42 mouse cellular contexts compared by ENCODE assay signal in the genomic region with DNA sequence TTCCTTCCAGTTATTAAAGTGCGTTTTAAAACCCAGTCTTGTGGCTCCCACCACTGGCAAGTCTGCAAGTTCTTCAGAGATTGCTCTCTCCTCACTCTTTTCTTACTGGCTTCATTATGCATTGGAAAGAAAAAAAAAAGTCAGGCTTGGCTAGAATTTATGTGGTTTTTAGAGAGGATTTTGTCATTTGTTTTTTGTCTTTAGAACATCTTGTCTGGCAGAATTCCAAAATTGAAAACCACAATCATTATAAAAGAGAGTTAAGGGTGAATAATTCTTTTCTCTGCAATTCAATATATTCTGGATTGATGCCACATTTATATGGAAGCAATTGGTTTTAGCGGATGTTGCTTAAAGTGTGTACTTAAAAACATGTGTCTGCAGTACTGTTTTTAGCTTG. TPM values are rescaled to one million over a fixed set of nuclear protein-coding genes. Genes with fewer than 3 reads are reported as not detected.
DNase-seq lines count a peak whose midpoint lies in the region; ATAC-seq and TF ChIP-seq lines count a peak whose summit lies in the region.
"Had no signal": no experiment of that assay in that cellular context is flagged by ENCODE, and none has a peak within 500 bp of the region (broad histone marks: within the 10 kb centered on the region; RNA-seq: fewer than 3 reads in every experiment).

No protein-coding gene starts in this region.

- no peak for ATAC-seq in forebrain, embryonic 14.5 days
- ATAC-seq in forebrain, embryonic 11.5 days (replicated peaks; ENCODE audit: low FRiP score), result no peak
- 0 out of 2 replicates have a peak, but pooled peaks have one; percentile 26 for ATAC-seq in embryonic facial prominence, embryonic 14.5 days (ENCODE audit: low read depth)
- ATAC-seq: forebrain, embryonic 13.5 days; midbrain, embryonic 15.5 days; Patski had no signal

- H3K4me2 ChIP-seq in forebrain, embryonic 14.5 days (ENCODE audit: low read length), result no peak overlapping the region
- H3K4me2 ChIP-seq in forebrain, embryonic 11.5 days (ENCODE audit: low read depth, low read length, severe bottlenecking), result no peak overlapping the region
- H3K4me2 ChIP-seq in embryonic facial prominence, embryonic 14.5 days (ENCODE audit: low read depth, low read length), result no peak overlapping the region
- H3K4me2 ChIP-seq: forebrain, embryonic 13.5 days; heart, embryonic 13.5 days; hindbrain, embryonic 15.5 days; kidney, embryonic 15.5 days; lung, embryonic 15.5 days; midbrain, embryonic 15.5 days; stomach, embryonic 15.5 days had no signal

- H3K36me3 ChIP-seq in forebrain, embryonic 14.5 days (ENCODE audit: control insufficient read depth, insufficient read depth, low read length), result no peaks in the 10 kb centered on the region
- H3K36me3 ChIP-seq in forebrain, embryonic 11.5 days (ENCODE audit: control insufficient read depth, insufficient read depth, low read length), result no peaks in the 10 kb centered on the region
- no peaks in the 10 kb centered on the region for H3K36me3 ChIP-seq in embryonic facial prominence, embryonic 14.5 days (ENCODE audit: control insufficient read depth, insufficient read depth, low read length)
- no peaks in the 10 kb centered on the region for H3K36me3 ChIP-seq in heart, adult 2 months (ENCODE audit: control insufficient read depth, insufficient read depth, low read length)
- H3K36me3 ChIP-seq: heart, embryonic 13.5 days; hindbrain, embryonic 15.5 days; kidney, embryonic 15.5 days; lung, embryonic 15.5 days; midbrain, embryonic 10.5 days; midbrain, embryonic 15.5 days; stomach, embryonic 15.5 days had no signal

- no peak overlapping the region for H3K9ac ChIP-seq in forebrain, embryonic 14.5 days (ENCODE audit: low read length)
- no peak overlapping the region for H3K9ac ChIP-seq in forebrain, embryonic 11.5 days (ENCODE audit: low read length)
- no peak overlapping the region for H3K9ac ChIP-seq in embryonic facial prominence, embryonic 14.5 days (ENCODE audit: low read depth, low read length)
- H3K9ac ChIP-seq in heart, adult 2 months (ENCODE audit: low read depth, low read length), result no peak overlapping the region
- H3K9ac ChIP-seq: forebrain, embryonic 13.5 days; heart, embryonic 13.5 days; hindbrain, embryonic 15.5 days; kidney, embryonic 15.5 days; liver, embryonic 14.5 days; lung, embryonic 15.5 days; midbrain, embryonic 15.5 days; stomach, embryonic 15.5 days had no signal

- H3K27me3 ChIP-seq in forebrain, embryonic 14.5 days (replicated peaks; ENCODE audit: control insufficient read depth, insufficient read depth, low read length), result no peaks in the 10 kb centered on the region
- H3K27me3 ChIP-seq in forebrain, embryonic 11.5 days (ENCODE audit: control insufficient read depth, insufficient read depth, low read length), result no peaks in the 10 kb centered on the region
- no peaks in the 10 kb centered on the region; the same call in 1 of the 2 replicates for H3K27me3 ChIP-seq in embryonic facial prominence, embryonic 14.5 days (replicated peaks; ENCODE audit: control insufficient read depth, insufficient read depth, low read length)
- H3K27me3 ChIP-seq in heart, adult 2 months (ENCODE audit: control insufficient read depth, insufficient read depth, low read length), result no peaks in the 10 kb centered on the region
- H3K27me3 ChIP-seq: forebrain, embryonic 13.5 days; heart, embryonic 13.5 days; hindbrain, embryonic 15.5 days; kidney, embryonic 15.5 days; lung, embryonic 15.5 days; midbrain, embryonic 15.5 days; Patski; stomach, embryonic 15.5 days had no signal

- H3K9me3 ChIP-seq in forebrain, embryonic 14.5 days (replicated peaks; ENCODE audit: control insufficient read depth, low read length), result no peaks in the 10 kb centered on the region
- H3K9me3 ChIP-seq in forebrain, embryonic 11.5 days (ENCODE audit: control insufficient read depth, low read length), result no peaks in the 10 kb centered on the region
- H3K9me3 ChIP-seq in embryonic facial prominence, embryonic 14.5 days (ENCODE audit: control insufficient read depth, low read length), result no peaks in the 10 kb centered on the region
- H3K9me3 ChIP-seq: forebrain, embryonic 13.5 days; heart, embryonic 13.5 days; hindbrain, embryonic 15.5 days; kidney, embryonic 15.5 days; lung, embryonic 15.5 days; midbrain, embryonic 10.5 days; midbrain, embryonic 15.5 days; stomach, embryonic 15.5 days had no signal

- intact Hi-C loops in heart, adult 2 months (cut with DNase I), result no loop called here

- H3K4me1 ChIP-seq in forebrain, embryonic 14.5 days (ENCODE audit: control insufficient read depth, insufficient read depth, low read length), result no peaks in the 10 kb centered on the region
- H3K4me1 ChIP-seq in forebrain, embryonic 11.5 days (replicated peaks; ENCODE audit: control insufficient read depth, insufficient read depth, low read length), result no peaks in the 10 kb centered on the region
- H3K4me1 ChIP-seq in embryonic facial prominence, embryonic 14.5 days (ENCODE audit: control insufficient read depth, insufficient read depth, low read length), result 0 out of 2 replicates have a peak, but pooled peaks cover 3% of the 10 kb centered on the region
- no peaks in the 10 kb centered on the region for H3K4me1 ChIP-seq in heart, adult 2 months (ENCODE audit: control insufficient read depth, insufficient read depth, low read length)
- H3K4me1 ChIP-seq: forebrain, embryonic 13.5 days; heart, embryonic 13.5 days; hindbrain, embryonic 15.5 days; kidney, embryonic 15.5 days; lung, embryonic 15.5 days; midbrain, embryonic 10.5 days; midbrain, embryonic 15.5 days; stomach, embryonic 15.5 days had no signal

- TF ChIP-seq CTCF in heart, adult 2 months (IDR thresholded peaks at IDR 0.05), result no peak

- no peak for TF ChIP-seq POLR2A in heart, adult 2 months (IDR thresholded peaks at IDR 0.05; ENCODE audit: insufficient read depth, low read depth, low read length)

- H3K4me3 ChIP-seq in forebrain, embryonic 14.5 days (ENCODE audit: low read depth, low read length), result no peak overlapping the region
- no peak overlapping the region for H3K4me3 ChIP-seq in forebrain, embryonic 11.5 days (ENCODE audit: low read depth, low read length)
- no peak overlapping the region for H3K4me3 ChIP-seq in embryonic facial prominence, embryonic 14.5 days (ENCODE audit: low read depth, low read length)
- H3K4me3 ChIP-seq in heart, adult 2 months, result no peak overlapping the region
- H3K4me3 ChIP-seq: forebrain, embryonic 13.5 days; heart, embryonic 13.5 days; hindbrain, embryonic 15.5 days; kidney, embryonic 15.5 days; layer of hippocampus, adult 2 months; lung, embryonic 15.5 days; midbrain, embryonic 10.5 days; midbrain, embryonic 15.5 days; stomach, embryonic 15.5 days had no signal

- peak; percentile 29 for DNase-seq in forebrain, embryonic 14.5 days (ENCODE audit: low spot score)
- DNase-seq in forebrain, embryonic 11.5 days (ENCODE audit: low spot score), result no peak
- peak; percentile 9 for DNase-seq in 3134 (ENCODE audit: extremely low read depth, insufficient read length, low spot score)
- DNase-seq in Muller cell, postnatal 12 days (ENCODE audit: inconsistent ontology term), result peak; percentile 91
- peak; percentile 86 for DNase-seq in embryonic facial prominence, embryonic 14.5 days (ENCODE audit: low spot score)
- no peak for DNase-seq in frontal cortex, postnatal 14 days (ENCODE audit: low spot score in 2 of 2)
- no peak for DNase-seq in adrenal gland, adult 2 months
- DNase-seq in heart, adult 2 months, result no peak
- DNase-seq: adrenal gland, postnatal 25 days; B cell, adult 2 months; cerebellum, adult 11 months; cerebellum, postnatal 10 days; heart, postnatal 10 days; kidney, adult 18-20 months; kidney, postnatal 36 days; left cerebral cortex, postnatal 4 days; liver; right cerebral cortex, postnatal 25 days; thymus, postnatal 14 days had no signal

- TF ChIP-seq EP300 in heart, adult 2 months (IDR thresholded peaks at IDR 0.05; ENCODE audit: insufficient read depth, low read depth, low read length), result no peak

- no peaks in the 10 kb centered on the region for H3K79me2 ChIP-seq in heart, adult 2 months (replicated peaks; ENCODE audit: control insufficient read depth, insufficient read depth, low read length)

- no peak overlapping the region for H3K27ac ChIP-seq in forebrain, embryonic 14.5 days (ENCODE audit: low read depth, low read length)
- no peak overlapping the region for H3K27ac ChIP-seq in forebrain, embryonic 11.5 days (ENCODE audit: low read depth, low read length)
- H3K27ac ChIP-seq in embryonic facial prominence, embryonic 14.5 days (replicated peaks; ENCODE audit: low read depth, low read length), result no peak overlapping the region
- H3K27ac ChIP-seq in heart, adult 2 months, result no peak overlapping the region
- H3K27ac ChIP-seq: forebrain, embryonic 13.5 days; heart, embryonic 13.5 days; hindbrain, embryonic 15.5 days; kidney, embryonic 15.5 days; layer of hippocampus, adult 2 months; liver, embryonic 14.5 days; lung, embryonic 15.5 days; midbrain, embryonic 10.5 days; midbrain, embryonic 15.5 days; stomach, embryonic 15.5 days had no signal

- WGBS in forebrain, embryonic 14.5 days, result 69% methylated on average over 2 of the region's 2 CpGs
- WGBS in forebrain, embryonic 11.5 days, result 87% methylated on average over 2 of the region's 2 CpGs
- 30% methylated on average over 2 of the region's 2 CpGs for WGBS in embryonic facial prominence, embryonic 14.5 days
- 67% methylated on average over 2 of the region's 2 CpGs for WGBS in heart, adult 2 months

RNA-seq across cellular contexts. Expression of gene Rgs21, which starts 35.5 kb away (rescaled TPM):
- not detected in 2 replicates for polyA plus RNA-seq in forebrain, embryonic 14.5 days (2014; fragmentation: Nextera tagmentation; extraction: Ambion mirVana)
- not detected in 2 replicates for polyA plus RNA-seq in forebrain, embryonic 11.5 days (2014; fragmentation: Nextera tagmentation; extraction: Ambion mirVana)
- not detected in 2 replicates for polyA plus RNA-seq in embryonic facial prominence, embryonic 14.5 days (2014; fragmentation: Nextera tagmentation; extraction: Ambion mirVana)
- not detected for total RNA-seq in adrenal gland, adult 2 months (2021)
- polyA plus RNA-seq in adrenal gland, adult 2 months (2012; rRNA removed), result not detected in 2 replicates
- total RNA-seq in heart, adult 2 months (2021), result not detected
- not detected in 2 replicates for polyA plus RNA-seq in heart, adult 2 months (2012; rRNA removed)
- total RNA-seq: adrenal gland, postnatal 25 days; gastrocnemius, adult 8-10 months; gastrocnemius, postnatal 4 days; heart, adult 8-10 months; heart, postnatal 10 days; hematopoietic stem cell, adult 5-6 weeks; layer of hippocampus, adult 2 months; layer of hippocampus, postnatal 25 days; left cerebral cortex, postnatal 4 days; megakaryocyte progenitor cell, adult 5-6 weeks; neutrophil, adult 5-6 weeks had no signal
- polyA plus RNA-seq: cortical plate, adult 2 months; forebrain, embryonic 13.5 days; frontal cortex, adult 2 months; heart, embryonic 13.5 days; hindbrain, embryonic 15.5 days; intestine, embryonic 14.5 days; kidney, embryonic 15.5 days; liver, embryonic 14.5 days; lung, embryonic 15.5 days; midbrain, embryonic 10.5 days; midbrain, embryonic 15.5 days; neural tube, embryonic 11.5 days; Patski; stomach, embryonic 15.5 days; urinary bladder, adult 2 months had no signal

Comparison
In these comparisons a context has a peak if more than half of its experiments do, and no peak if none do; other contexts are left out.
1. DNase-seq: peak in forebrain, embryonic 14.5 days (single experiment), 3134 (single experiment), Muller cell, postnatal 12 days (single experiment) and embryonic facial prominence, embryonic 14.5 days (single experiment); none in forebrain, embryonic 11.5 days (single experiment), frontal cortex, postnatal 14 days (0 of 2), adrenal gland, adult 2 months (single experiment) and heart, adult 2 months (0 of 2).